Mouse (Mus musculus) hematopoietic stem cell, adult 5-6 weeks (primary cell): ENCODE measurements at regions not wholly inside any gene's neighbourhood (a gene's known extent, or its start where the extent isn't known, plus 50 kb on each side); places are given as distances from the start of the nearest gene placed in this dataset.
A peak's percentile ranks its signal among the peaks of the same experiment; 100 is the strongest.

Source experiments
- ATAC-seq, 2 experiments: fragments of 125-278 bp in 1 of 2; replicated peaks in 1 of 2; 2 replicates each; pipeline ENCODE4 v1.8.0; 2016 to 2017; ENCODE audit warnings: inconsistent platforms in 2 of 2, mild to moderate bottlenecking in 2 of 2, moderate number of reproducible peaks in 2 of 2, low read depth in 1 of 2, moderate TSS enrichment in 1 of 2; ENCODE audit not compliant: low FRiP score in 2 of 2, poor library complexity in 2 of 2, severe bottlenecking in 2 of 2, insufficient read depth in 1 of 2, low TSS enrichment in 1 of 2

DNA sequence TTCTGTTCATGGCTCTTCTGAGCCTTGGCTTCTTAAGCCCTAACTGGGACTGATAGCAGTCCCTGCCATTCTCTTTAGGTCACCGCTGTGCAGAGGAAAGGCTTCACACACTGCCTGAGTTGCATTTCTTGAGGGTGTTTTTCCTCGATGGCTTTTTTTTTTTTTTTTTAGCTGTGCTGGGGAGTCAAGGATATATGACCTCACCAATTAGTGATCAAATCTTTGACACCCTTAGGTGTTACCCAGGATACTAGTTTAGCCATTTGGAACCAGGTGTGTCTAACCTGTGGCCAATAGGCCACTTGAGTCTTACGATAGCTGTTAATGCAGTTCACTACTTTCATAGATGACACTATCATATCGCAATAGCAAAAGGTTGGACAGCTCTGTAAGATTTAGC is 1247.5 kb upstream of the A1bg start:
- no peak for ATAC-seq

- ATAC-seq = no peak
Measured at GRCm38 (mm10) chr15:62169591-62170019, 1246.8 kb upstream of the A1bg start.

DNA sequence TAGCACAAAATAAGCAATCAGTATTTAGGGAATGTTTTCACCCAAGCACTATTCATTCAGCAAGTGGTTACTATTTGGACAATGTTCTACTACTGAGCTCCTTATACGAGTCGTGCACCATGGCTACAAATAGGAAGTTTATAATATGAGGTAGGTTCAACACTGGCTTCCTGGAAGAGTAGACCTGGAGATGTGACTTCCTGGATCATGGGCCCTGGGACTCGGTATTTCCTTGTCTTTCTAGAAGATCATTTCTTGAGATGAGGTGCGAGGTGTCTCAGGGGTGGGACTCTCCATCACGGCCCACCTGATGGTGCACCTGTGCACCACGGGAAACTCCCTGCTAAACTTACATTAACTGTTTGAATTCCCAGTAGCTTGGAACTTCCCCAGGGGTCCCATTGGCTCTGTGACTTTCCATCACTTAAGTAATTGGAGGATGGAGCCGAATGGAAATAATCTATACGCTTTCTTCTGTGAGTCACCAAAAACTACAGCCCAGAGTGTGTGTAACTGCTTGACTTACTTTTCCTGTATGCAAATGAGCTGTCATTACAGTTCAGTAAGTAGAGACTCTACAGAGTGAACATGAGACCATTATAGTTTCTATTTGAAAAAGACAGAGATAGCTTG is 1246.3 kb upstream of the A1bg start:
- ATAC-seq = no peak

DNA sequence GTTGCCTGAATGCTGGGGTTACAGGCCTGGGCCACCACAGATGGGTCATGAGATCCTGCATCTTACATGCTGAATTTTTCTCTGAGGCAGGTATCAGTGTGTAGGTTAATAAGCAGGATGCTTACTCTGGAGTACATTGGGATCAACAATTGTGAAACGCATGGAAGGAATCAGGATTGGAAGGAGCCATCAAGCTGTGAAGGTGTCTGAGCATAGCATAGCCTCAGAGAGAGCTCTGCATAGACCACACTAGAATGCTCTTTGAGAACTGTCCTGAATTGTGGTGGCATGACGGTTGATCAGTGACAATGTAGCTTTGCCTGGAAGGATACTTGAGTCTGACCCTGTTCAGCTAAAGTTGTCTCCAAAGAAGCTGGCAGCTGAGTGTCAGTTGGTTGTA is 1245.7 kb upstream of the A1bg start:
- ATAC-seq = no peak

DNA sequence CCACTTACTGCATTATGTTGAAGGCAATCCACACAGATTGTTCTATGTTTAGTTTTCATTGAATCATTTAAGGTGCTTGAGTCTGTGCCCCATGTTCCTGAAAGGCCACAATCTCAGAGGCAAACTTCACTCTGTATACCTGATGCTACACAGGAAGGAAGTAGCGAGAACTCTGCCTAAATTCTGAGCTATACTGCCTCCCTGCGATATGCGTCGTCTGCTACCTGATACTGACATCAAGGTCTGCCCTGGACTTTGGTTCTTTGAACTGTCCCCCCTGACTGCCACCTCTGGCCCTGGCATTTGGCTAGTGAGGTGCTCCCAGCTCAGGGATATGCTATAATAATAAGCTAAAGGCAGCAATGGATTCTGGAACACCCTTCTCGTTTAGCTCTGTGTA is 1244.0 kb upstream of the A1bg start:
- no peak for ATAC-seq

DNA sequence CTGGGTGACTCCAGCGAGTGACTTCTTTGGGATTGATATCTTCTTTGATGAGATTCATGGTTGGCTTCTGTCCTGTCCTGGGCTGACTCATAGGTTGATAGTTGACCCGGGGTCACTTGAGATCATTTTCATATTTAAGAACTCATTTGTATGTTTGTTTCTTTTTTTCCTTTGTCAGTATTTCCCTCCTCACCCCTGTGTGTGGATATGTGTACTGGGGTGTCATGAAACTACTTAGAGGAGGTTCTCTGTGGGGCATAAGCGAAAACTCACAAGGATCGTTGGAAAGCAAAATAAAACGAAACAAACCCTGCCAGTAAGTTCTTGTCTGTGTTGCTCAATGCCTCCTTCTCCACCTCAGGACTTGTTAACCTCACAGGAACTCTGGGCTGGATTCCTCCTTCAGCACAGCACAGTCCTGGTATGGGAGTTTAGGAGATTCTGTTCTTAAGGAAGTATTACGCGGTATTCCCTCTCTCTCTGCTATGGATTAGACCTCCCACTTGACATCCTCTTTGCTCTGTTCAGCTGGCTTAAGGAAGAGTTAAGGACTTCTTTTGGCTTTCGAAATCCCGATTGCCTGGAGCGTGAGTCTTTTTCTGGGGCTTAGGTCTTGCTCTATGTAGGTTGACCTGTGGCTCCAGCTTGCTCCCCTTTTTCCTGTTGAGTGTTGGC is 1243.2 kb upstream of the A1bg start:
- no peak for ATAC-seq

DNA sequence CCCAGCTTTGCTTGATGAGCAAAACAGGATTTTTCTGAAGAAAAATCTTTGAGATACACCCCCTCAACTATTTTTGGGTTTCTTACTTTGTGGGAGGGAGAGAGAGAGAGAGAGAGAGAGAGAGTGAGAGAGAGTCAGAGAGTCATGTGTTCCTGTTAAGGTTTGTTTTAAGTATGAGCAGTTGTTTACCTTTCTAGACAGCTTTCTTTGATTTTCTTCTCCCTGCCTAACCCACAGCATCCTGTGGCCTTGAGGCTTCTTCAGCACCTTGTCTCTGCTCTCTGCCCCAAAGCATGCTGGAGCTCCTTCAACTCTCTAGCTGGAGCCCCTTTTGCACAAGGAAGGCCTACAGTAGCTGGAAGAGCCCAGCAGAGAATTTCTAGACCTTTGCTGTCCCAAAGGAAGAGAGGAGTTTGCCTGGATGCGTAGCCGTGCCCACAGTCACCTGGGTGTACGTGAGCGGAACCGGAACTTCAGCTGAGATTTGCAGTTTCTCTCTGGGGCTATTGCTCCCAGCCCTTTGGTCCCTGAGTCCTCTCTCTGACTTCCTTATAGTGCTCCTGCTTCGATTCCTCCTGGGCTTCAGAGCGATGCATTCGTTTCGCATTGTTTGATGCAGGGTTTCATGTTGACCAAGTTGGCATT is 1242.1 kb upstream of the A1bg start:
- no peak for ATAC-seq

GRCm38 (mm10) chr15:62163203-62163602 is 1240.4 kb upstream of the A1bg start:
- ATAC-seq = no peak; a peak in 1 of 4 replicates

GRCm38 (mm10) chr15:62162648-62163194 is 1239.9 kb upstream of the A1bg start:
- no peak for ATAC-seq

GRCm38 (mm10) chr15:62161975-62162647 is 1239.3 kb upstream of the A1bg start:
- ATAC-seq = no peak

GRCm38 (mm10) chr15:62161061-62161460 is 1238.2 kb upstream of the A1bg start:
- ATAC-seq = no peak

- ATAC-seq = peak; percentile 20 to 29; a peak in 1 of 4 replicates
Measured at GRCm38 (mm10) chr15:62158875-62159675, 1236.3 kb upstream of the A1bg start.

GRCm38 (mm10) chr15:62157200-62158033 is 1234.6 kb upstream of the A1bg start:
- no peak for ATAC-seq

- ATAC-seq = no peak
Measured at GRCm38 (mm10) chr15:62153222-62153621, 1230.4 kb upstream of the A1bg start.

DNA sequence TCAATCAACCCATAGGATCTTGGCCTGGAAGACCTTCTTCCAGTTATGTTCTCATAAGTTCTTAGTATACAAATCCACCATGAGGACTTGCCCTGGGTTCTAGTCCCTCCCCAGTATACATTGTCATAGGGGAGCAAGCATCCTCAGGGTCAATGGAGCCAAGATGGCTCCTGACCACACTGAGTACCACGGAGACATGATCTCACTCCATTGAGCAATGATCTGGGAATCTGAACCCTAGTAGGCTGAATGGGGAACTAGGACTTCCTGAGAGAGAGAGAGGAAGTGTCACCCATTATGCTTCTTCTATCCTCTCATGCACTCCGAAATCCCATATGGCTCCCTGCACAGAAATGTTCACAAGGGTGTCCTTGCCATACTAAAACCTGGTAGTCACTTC is 1229.3 kb upstream of the A1bg start:
- no peak for ATAC-seq

DNA sequence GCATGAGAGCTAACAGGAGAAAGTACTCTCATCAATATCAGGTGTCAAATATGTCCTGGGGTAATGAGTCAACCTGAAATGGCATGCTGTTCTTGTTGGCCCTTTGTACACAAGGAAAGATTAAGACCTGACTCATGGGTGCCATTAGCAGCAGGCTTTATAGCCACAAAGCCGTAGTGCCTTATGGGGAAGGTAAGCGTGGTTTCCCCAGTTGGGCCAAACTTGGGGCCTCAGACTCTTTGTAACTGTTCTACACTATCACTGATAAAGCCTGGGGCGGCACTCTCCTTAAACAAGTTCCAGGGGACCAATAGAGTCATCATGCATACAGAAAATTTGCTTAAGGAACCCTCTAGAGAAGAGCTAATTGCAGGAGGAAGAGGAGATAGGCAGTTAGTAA is 1228.9 kb upstream of the A1bg start:
- ATAC-seq = no peak
